Mouse (Mus musculus) gonadal fat pad, adult 2 months (tissue): Measurements from ENCODE around the gene Serinc1. TPM values are rescaled to one million over a fixed set of nuclear protein-coding genes. Genes with fewer than 3 reads are reported as not detected.
"Not testable (repeated sequence)": the region's sequence is repeated elsewhere in the genome, so short reads cannot be mapped to it uniquely, and the experiment has no call there.

Experiments used
- DNase-seq: peaks from one replicate; pipeline ENCODE4 v3.0.0-alpha.2; 2012; ENCODE audit warnings: low read depth
- polyA plus RNA-seq: library from polyadenylated mRNA; depleted of rRNA; stranded (reverse); fragments of >200 nt; gene quantifications from 2 replicates; pipeline ENCODE4 v1.2.3, GENCODE M21; 2012; rRNA removed

Serinc1 gene
- polyA plus RNA-seq, result 93.0 and 94.6 TPM in 2 replicates

DNA sequence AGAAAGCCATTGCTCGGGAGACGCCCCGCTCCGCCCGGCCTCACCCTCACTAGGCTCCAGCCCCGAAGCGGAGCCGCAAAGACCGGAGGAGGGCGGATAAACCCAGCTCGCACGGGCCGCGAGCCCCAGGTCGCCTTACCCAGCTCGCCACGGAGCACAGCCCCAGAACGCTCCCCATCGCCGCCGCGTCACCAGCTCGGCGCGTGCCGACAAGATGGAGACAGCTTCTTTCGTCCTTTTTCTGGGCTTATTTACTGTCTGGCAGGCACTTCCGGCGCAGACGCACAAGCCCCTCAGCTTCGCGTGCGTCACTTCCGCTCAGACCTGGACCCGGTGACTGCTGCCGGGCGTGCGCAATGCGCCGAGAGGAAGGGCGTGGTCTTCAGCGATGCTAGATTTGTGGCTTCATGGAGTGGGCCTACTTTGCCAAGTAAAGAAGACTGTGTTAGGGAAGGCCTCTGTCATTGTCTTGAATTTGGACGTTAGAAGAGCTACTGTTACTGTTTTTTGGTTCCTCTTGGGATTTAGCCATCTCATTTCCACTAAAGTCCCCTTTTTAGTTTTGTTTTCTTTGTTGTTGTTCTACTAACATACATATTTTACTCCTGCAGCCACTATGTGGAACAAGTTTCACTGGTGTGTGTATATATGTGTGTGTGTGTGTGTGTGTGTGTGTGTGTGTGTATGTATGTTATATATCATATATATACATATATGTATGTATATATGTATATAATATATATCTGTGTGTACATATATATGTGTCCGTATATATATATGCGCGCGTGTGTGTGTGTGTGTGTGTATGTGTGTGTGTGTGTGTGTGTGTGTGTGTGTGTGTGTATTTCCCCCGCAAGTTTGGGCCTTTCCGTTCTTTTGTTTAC, at the start of gene Serinc1:
TSS of gene Serinc1 (minus strand) at position 313 of the 884 bp plus-strand sequence.
- DNase-seq, result peak; percentile 37

GRCm38 (mm10) chr10:57576721-57577120, 44.4 kb upstream of the Serinc1 start:
- no peak for DNase-seq

DNA sequence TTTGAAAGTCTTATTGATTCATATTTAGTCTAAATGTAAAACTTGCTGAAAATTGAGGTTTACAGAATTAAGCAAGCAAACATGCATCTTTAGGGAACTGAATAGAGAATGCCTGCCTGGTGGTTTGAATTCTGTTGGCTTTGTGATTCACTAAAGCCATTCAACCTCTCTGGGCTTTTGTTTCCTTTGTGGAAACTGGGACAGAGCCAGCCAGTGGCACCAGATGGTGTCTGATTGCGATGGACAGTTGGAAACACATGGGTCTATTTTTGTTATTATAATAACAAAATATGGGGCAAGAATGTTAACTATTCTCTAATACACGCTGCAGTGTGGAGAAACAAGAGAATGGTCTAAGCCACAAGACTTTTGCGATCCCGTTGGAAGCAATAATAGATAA, 39.8 kb upstream of the Serinc1 start:
- no peak for DNase-seq

DNA sequence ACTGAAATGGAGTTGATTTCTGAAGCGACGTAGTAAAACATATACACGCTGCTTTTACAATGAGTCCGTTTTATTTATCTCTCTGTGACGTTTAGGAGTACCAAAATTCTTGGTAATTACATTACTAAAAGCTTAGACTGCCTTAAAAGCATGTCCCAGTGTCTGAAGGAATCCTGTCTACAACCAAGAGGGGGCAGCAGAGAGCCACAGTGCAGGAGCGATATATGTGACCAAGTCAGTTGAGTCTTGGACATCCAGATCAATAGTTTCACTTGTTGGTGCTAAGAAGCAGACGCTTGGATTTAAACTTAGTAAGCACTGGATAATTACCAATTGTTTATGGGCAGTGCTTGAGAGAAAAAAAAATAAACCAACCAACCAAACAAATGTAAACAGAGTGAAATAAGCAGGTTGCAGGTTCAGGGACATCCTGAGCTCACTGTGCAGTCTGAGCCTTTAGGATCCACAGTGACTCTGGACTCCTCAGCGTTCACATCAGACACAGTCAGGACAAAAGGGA, 38.9 kb upstream of the Serinc1 start:
- no peak for DNase-seq

- no peak for DNase-seq
These were observed 36.9 kb upstream of the Serinc1 start for GRCm38 (mm10) chr10:57569023-57569931.

DNA sequence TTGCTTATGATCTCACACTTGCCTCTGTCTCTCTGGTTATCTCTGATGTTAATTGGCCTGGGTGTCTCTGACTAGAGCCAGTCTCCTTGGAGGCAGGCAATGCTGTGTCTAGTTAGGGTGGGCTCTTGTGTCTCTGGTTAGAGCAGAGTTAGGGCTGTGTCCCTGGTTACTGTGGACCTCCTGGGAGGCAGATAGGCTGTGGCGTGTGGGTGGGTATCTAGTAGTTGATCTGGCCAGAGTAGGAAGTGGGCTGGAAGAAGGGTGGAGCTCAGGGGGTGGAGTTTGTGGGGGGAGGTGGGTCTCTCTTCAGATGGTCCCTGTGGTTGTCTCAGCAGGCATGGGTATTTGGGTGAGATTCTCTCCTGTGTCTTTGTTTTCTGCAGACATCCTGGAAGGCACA, 33.9 kb upstream of the Serinc1 start:
- DNase-seq, result no peak

DNA sequence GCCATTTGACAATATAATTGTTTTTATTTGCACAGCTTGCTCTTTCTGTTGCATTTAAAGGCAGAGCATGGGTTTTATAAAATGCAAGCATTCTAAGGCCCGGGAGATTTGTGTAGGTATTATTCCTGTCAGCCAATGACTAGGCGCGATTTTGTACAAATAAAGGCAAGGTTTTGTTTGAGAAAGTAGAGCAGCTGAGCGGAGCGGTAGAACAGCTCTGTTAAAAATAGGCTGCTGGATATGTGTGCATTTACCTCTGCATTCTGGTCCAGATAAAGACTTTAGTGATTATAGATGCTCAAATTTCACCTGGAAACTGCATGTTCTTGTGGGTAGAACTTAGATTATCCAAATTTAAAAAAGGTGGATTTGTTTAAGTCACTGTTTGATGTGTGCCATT, 25.3 kb upstream of the Serinc1 start:
- no peak for DNase-seq

DNA sequence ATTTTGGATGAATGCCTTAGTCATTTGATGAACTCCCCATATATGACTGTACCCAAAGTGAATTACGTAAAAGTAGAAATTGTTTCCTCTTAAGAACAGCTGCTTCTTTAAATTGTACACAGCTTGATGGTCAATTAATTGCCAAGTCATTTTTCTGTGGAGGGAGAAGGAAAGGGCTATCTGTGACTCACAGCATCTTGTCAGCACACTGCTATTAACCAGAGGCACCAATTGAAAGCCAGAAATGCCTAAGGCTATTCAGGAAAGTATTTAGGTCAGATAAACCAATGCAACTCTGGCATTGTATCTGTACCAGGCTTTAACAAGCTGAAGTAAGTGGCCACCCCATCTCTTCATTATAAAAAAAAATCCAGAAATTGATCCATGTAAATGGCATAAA, 21.4 kb upstream of the Serinc1 start:
- DNase-seq, result no peak

- DNase-seq, result no peak
These were observed 17.3 kb upstream of the Serinc1 start for GRCm38 (mm10) chr10:57549631-57550030.

DNA sequence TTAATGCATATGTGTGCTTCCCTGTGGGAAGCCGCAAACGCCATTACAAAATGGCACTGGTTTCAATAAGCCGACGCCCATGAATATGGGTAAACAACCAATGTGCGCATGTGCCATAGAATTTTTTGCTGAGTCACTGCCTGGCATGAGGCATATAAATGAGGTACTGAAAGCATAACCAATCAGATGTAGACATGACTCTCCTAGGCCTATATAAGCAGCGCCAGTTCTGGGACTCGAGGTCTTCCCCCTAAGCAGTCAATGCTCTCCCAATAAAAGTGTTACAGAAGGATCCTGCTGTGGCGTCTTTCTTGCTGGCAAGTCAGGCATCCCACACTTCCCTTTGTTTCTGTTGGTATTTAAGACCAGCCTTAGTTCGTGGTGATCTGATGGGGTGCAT, 11.6 kb upstream of the Serinc1 start:
- not testable (repeated sequence) for DNase-seq

DNA sequence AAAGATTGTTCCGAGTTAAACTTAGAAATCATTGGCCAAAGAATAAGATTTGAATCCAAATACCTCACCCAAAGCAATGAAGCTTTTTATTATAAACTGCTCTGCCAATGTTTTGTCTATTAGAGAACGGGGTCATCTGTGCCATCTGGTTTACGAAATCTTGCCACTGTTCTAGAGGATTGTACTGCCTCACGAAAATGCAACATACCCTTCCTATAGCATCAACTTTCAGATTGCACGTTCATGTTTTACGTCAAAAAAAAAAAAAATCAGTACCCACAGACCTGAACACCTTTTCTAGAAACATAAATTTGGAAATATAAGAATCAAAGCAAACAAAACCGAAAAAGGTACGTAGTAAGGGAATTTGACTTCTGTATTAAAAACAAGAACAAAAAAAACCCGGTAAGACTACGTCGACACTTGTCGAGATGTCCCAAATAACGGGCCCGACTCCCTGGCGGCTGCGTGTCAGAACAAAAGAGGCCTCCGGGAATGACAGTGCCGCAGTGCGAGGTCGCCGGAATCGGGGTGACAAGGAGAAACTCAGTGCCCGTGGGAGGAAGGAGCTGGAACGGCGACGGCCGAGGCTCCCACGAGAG, 613 bp downstream of the Serinc1 start:
- no peak for DNase-seq

DNA sequence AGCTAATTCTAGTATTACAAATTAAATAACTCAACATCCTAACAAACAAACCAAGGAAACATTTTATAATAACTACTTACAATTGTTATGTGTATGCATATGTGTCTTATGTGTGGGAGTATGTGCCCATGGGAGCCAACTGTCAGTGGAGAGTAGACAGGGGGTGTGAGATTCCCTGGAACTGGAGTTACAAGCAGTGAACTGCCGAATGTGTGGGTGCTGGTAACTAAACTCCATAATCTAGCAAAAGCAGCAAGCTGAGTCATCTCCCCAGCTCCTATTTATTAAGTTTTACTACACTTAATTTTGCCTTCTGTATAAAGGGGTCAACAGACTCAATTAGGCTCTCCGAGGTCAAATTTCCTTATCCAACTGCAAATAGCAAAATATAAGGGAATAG, 1.3 kb downstream of the Serinc1 start:
- no peak for DNase-seq

DNA sequence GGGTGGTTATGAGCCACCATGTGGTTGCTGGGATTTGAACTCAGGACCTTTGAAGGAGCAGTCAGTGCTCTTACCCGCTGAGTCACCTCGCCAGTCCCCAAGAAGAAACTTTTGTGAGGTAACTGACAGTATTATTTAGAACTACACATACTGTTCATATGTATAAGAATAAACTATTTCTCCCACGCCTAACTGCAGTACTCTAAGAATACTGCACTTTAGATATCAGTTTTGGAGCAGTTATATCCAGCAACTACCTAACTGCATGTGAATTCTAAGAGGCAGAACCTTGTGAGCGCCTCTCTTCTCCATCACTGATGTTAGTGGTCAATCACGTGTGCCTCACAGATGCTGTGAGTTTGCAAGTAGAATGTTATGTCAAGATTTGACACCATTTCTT, 5.9 kb downstream of the Serinc1 start:
- DNase-seq, result no peak

DNA sequence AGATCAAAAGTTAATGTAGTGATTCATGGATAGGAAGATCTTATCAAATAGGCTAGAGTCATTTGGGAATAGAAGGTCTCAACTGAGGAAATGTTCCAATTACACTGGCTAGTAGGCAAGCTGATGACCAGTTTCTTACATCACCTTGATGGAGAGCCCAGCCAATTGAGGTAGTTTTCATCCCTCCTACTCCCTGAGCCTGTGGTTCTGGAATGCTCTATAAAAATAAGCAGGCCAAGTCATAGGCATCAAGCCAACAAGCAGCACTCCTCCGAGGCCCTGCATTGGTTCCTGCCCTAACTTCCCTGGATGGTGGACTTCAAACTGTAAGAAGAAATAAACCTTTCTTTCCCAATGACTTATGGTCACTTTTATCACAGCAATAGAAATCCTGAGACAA, 17.1 kb downstream of the Serinc1 start:
- peak; percentile 33 for DNase-seq

DNA sequence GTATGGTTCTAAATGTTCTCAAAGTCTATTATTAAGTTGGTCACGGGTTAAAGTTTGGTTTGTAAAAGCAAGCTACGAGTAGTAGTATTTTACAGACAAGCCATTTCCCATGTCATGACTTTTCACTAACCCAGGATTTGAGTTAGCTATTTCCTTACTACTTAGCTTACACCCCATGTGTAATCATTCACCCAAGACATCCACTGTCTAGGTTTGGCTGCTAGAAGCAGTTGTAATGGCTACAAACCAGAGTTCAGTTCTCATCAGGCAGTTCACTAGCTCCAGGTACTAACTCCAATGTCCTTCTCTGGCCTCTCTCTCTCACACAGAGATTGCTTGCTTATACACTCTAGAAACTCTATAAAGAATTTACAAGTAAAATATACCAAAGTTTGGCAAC, 17.7 kb downstream of the Serinc1 start:
- DNase-seq, result no peak

DNA sequence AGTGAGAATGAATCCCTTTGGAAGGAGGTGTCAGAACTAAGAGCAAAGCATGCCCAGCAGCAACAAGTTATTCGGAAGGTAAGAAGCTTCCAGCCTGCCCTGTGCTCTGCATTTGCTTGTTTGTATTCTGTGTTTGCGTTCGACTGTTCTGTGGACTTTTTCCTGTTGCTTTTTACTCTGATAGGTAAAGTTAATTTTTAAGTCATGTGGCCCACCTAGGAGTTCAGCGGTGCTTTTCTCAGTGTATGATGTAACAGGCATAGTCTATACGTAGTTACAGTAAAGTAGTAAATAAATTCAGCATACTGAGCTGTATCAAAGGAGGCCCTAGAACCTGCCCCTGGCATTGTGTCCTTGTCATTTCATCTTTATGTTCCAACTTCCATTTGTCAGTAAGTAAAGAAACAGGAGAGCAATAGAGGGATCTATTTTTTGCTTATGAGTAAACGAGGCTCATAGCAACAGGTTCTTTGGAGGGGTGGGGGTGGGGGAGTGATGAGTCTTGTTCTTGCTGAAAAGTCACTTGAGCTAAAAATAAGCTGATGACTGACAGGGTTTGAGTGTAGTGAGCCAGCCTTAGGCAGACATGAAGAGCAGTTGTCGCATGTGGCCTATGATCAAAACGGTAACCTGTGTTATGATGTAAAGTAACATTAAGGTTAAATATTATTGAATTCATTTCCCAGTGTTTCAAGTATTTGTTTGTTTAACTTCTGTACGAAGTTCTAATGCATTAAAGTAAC, 32.7 kb downstream of the Serinc1 start:
- DNase-seq, result no peak

DNA sequence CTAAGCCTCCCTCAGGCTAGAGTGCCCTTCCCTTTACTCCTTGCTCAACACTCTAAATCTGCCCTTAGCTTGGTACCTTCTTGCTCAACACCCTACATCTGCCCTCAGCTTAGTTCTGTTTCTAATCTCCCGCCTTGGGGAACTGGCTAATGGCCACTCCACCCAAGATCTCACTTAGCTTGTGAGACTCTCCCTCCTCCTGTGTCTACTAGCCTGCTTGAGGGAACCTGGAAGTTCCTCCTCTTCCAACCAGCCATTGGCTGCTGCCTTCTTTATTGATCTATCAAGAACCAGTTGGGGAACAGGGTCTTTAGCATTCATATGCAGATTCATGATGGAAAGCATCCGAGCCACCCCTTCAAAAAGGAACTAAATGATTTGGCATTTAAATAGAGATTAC, 40.3 kb downstream of the Serinc1 start:
- peak; percentile 70 for DNase-seq

DNA sequence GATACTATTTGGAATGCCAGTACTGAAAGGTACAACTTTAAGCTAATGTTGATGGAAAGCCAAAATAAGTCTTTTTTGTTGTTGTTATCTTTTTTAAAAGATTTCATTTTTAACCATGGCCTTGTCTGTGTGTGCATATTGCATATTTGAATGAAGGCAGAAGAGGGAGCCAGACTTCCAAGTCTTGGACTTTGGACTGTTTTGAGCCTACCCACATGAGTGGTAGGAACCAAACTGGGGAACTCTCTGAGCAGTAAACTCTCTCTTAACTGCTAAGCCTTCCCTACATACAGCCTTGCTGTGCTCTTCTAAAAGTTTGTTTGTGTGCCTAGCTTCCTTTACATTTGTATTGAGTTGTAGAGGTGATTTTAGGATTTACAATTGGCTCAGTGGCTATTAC, 43.7 kb downstream of the Serinc1 start:
- no peak for DNase-seq

GRCm38 (mm10) chr10:57487201-57487600, 45.1 kb downstream of the Serinc1 start:
- DNase-seq, result no peak

GRCm38 (mm10) chr10:57486542-57487071, 45.7 kb downstream of the Serinc1 start:
- no peak for DNase-seq

DNA sequence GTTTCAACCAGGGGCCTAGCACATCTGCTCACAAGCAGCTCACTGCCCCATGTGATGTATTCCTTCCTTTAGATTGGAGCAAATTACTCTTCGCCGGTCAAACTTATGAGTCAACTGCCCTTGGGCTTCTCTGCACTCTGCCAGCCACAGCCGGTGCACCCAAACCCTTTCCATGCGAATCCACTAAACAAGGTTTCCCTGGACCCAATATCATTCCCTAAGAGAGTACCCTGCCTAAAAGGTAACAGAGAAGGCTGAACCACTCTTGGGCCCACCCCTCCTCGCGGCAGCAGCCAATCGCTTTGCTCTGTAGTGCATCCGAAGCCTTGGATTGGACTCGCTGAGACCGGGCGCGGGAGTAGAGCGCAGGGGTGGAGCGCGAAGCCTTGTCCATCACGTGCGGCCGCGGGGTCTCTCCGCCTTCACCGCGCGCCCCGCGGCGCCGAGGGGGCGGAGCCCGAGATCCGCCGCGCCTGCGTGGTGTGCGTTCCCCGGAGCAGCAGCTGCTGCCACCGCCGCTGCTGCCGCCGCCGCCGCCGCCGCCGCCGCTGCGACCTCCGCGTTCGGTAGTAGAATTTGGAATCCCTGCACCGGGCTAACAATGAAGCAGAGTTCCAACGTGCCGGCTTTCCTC, 46.3 kb downstream of the Serinc1 start, which contains the start of gene Hsf2:
TSS of gene Hsf2 (plus strand) at position 478 of the 634 bp plus-strand sequence.
- peak; percentile 69 for DNase-seq
